Mouse (Mus musculus) lung, postnatal 0 days (tissue): ENCODE measurements around the gene Fam193a. TPM values are rescaled to one million over a fixed set of nuclear protein-coding genes. Genes with fewer than 3 reads are reported as not detected.

ENCODE experiments used
- ATAC-seq: fragments of 200-750 bp; cut with Nextera tagmentation; 2 replicates; pipeline ENCODE4 v1.8.0; 2017; ENCODE audit warnings: moderate library complexity
- DNase-seq: peaks from one replicate; pipeline ENCODE4 v3.0.0-alpha.2; 2016; ENCODE audit warnings: low spot score
- H3K27ac ChIP-seq: fragments of 300-500 bp; sonication (generic); 2 replicates; pipeline ENCODE4 v1.5.1; 2014; ENCODE audit warnings: antibody characterized with exemption, mild to moderate bottlenecking, low read length, mixed read lengths
- H3K27me3 ChIP-seq: fragments of 300-500 bp; sonication (generic); replicated peaks from 2 replicates; pipeline ENCODE4 v1.6.1; 2014; ENCODE audit warnings: low read length, mixed read lengths; ENCODE audit not compliant: insufficient read depth
- H3K36me3 ChIP-seq: fragments of 300-500 bp; sonication (generic); 2 replicates; pipeline ENCODE4 v1.6.1; 2014; ENCODE audit warnings: low read length, mixed read lengths; ENCODE audit not compliant: insufficient read depth
- H3K4me1 ChIP-seq: fragments of 300-500 bp; sonication (generic); 2 replicates; pipeline ENCODE4 v1.6.1; 2014; ENCODE audit warnings: antibody characterized with exemption, low read depth, low read length, mixed read lengths; ENCODE audit not compliant: insufficient read depth
- H3K4me2 ChIP-seq: fragments of 300-500 bp; sonication (generic); replicated peaks from 2 replicates; pipeline ENCODE4 v1.6.1; 2014; ENCODE audit warnings: low read depth, mild to moderate bottlenecking, low read length, moderate library complexity, mixed read lengths
- H3K4me3 ChIP-seq: fragments of 300-500 bp; sonication (generic); 2 replicates; pipeline ENCODE4 v1.5.1; 2014; ENCODE audit warnings: low read depth, low read length
- H3K9ac ChIP-seq: fragments of 300-500 bp; sonication (generic); replicated peaks from 2 replicates; pipeline ENCODE4 v1.6.1; 2014; ENCODE audit warnings: low read depth, mild to moderate bottlenecking
- H3K9me3 ChIP-seq: fragments of 300-500 bp; sonication (generic); 2 replicates; pipeline ENCODE4 v1.6.1; 2016; ENCODE audit warnings: low read length, mixed read lengths
- CTCF ChIP-seq: IDR thresholded peaks from 2 replicates; pipeline ENCODE4 v1.5.1; 2016; ENCODE audit warnings: antibody characterized with exemption, mild to moderate bottlenecking
- EP300 ChIP-seq: IDR thresholded peaks from 2 replicates; pipeline ENCODE4 v1.6.1; 2016; ENCODE audit warnings: antibody characterized with exemption, mild to moderate bottlenecking, control low read depth
- WGBS: fragments of 180-500 bp; shearing (Covaris S2); extraction: QIAGEN DNeasy Blood & Tissue Kit; methylation state at CpG from one replicate; pipeline ENCODE4 v1.1.7; 2014; 5-methylcytosine and 5-hydroxymethylcytosine counted together
- polyA plus RNA-seq: library from polyadenylated mRNA; unstranded; fragments of >200 nt; fragmentation: Nextera tagmentation; extraction: Ambion mirVana; gene quantifications from 2 replicates; pipeline ENCODE4 v1.2.1, GENCODE M21; 2015

The Fam193a gene
- polyA plus RNA-seq, 1 experiment from 2014 or later, result 7.9 TPM

DNA sequence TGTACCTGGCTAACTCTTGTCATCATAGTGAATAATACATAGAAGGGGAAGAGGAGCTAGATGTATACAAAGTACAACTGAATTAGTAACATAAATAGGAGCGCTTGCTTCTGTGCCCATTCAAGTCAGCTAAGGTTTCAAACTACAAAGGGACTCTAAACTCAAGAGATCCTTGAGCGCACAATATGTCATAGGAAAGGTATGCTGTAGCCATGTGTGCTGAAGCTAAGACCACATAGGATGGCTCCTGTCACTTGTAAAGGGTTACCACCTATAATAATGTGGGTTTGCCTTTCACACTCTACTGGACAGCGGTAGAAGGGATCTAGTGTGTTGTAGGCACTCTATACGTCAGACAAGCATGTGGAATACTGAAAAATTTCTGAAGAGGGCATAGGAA is 68.3 kb downstream of the Fam193a start:
- H3K9me3 ChIP-seq, result no peaks in the 10 kb centered on the region
- TF ChIP-seq CTCF (no peak), EP300 (no peak)
- ATAC-seq (peak; percentile 82), DNase-seq (peak; percentile 65)
- no peak overlapping the region for H3K9ac ChIP-seq
- H3K27me3 ChIP-seq, result no peaks in the 10 kb centered on the region
- no peak overlapping the region for H3K4me2 ChIP-seq
- no peaks in the 10 kb centered on the region for H3K4me1 ChIP-seq
- WGBS, result 64% methylated on average over 4 of the region's 4 CpGs
- H3K27ac ChIP-seq, result 0 out of 2 replicates have a peak overlapping the region, but pooled peaks have one; percentile 2
- no peak overlapping the region for H3K4me3 ChIP-seq
- peaks cover 29% of the 10 kb centered on the region for H3K36me3 ChIP-seq

DNA sequence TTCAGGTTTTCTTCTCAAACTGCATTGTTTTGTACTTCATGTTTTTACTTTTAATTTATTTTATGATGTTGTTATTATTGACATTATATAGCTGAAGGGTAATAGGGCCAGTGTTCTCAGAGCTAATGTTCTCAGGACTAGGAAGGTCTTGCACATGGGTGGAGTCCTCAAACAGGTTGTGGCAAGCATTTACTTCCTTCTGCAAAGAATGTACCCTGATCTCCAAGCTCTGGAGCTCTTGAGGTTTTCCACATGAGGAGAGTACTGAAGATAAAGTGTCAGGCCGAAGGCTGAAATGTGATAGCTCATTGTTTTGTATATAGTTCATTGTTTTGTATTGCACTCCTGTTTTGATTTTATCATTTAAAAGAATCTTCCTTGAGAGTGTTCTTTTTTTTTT is 68.9 kb downstream of the Fam193a start:
- H3K4me1 ChIP-seq, result no peaks in the 10 kb centered on the region
- no peaks in the 10 kb centered on the region for H3K27me3 ChIP-seq
- H3K4me2 ChIP-seq, result no peak overlapping the region
- 58% methylated on average over 1 of the region's 1 CpGs for WGBS
- ATAC-seq, result peak; percentile 62
- H3K4me3 ChIP-seq, result no peak overlapping the region
- peak; percentile 40 for DNase-seq
- TF ChIP-seq EP300 (no peak), CTCF (no peak)
- no peaks in the 10 kb centered on the region for H3K9me3 ChIP-seq
- no peak overlapping the region for H3K9ac ChIP-seq
- H3K36me3 ChIP-seq, result peaks cover 29% of the 10 kb centered on the region
- no peak overlapping the region for H3K27ac ChIP-seq

DNA sequence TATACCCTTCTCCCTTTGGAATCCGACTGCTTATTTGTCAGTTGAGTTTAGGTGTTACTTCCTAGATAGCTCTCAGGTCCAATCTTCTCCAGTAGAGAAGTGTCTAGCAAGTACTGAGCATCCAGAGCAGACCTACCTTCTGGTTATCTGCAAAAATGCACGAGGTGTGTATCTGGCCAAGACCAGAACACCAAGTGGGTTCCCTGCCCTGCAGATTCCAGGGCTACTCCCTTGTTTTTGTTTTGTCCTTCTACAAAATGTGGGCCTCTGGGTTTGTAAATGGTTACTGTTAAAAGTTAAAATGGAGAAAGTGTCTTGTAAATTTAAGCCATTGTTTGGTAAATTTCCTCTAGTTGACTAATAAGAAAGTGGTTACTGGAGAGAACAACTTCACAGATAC is 70.0 kb downstream of the Fam193a start:
- ATAC-seq (no peak), DNase-seq (no peak)
- 96% methylated on average over 2 of the region's 2 CpGs for WGBS
- Histone ChIP-seq H3K36me3 (peaks cover 29% of the 10 kb centered on the region), H3K9ac (no peak overlapping the region), H3K9me3 (no peaks in the 10 kb centered on the region), H3K27me3 (no peaks in the 10 kb centered on the region), H3K4me2 (no peak overlapping the region), H3K4me1 (no peaks in the 10 kb centered on the region), H3K27ac (no peak overlapping the region), H3K4me3 (no peak overlapping the region)
- no peak for TF ChIP-seq EP300
- no peak for TF ChIP-seq CTCF

DNA sequence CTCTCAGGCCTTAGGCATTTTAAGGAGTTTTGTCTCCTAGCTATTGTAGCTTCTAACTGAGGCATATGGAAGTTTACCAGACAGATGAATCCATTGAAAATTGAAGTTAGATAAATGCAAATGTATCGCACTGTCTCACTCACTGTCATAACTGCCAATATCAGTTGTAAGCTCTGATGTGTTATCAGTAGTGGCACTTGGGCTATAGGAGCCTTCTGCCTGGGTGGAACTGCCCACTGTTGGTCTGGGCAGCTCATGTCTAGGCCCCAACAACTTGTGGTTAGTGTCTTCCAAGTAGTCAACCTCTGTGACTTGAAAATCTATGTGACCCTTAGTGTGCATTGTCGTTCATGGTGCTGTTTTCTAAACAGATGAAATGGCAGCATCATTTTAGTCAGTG is 72.1 kb downstream of the Fam193a start:
- H3K4me1 ChIP-seq, result no peaks in the 10 kb centered on the region
- WGBS, result 93% methylated on average over 2 of the region's 2 CpGs
- no peak overlapping the region for H3K4me2 ChIP-seq
- H3K9ac ChIP-seq, result no peak overlapping the region
- no peaks in the 10 kb centered on the region for H3K27me3 ChIP-seq
- H3K9me3 ChIP-seq, result no peaks in the 10 kb centered on the region
- DNase-seq (no peak), ATAC-seq (no peak)
- H3K4me3 ChIP-seq, result no peak overlapping the region
- TF ChIP-seq EP300, result no peak
- no peak for TF ChIP-seq CTCF
- peaks cover 37% of the 10 kb centered on the region for H3K36me3 ChIP-seq
- no peak overlapping the region for H3K27ac ChIP-seq

DNA sequence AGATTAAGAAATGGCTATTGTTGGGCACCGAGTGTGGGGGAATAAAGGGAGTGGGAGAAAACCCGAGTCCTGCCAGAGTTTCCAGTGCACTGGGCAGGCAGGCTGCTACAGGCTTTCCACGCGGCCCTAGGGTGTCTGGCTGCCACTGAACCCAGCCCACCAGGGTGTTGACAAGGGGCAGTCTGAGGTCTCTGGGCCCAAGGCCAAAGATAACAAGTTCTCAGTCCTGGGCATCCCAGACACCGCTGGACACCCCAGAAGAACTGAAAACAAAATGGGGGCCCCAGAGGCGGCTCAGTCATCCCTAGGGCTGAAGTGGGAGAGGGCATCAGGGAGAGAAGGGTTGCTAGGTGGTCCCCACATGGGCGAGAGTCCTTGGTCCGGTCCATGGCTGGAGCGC is 76.5 kb downstream of the Fam193a start:
- H3K4me2 ChIP-seq, result no peak overlapping the region
- DNase-seq (no peak), ATAC-seq (no peak)
- WGBS, result 79% methylated on average over 9 of the region's 9 CpGs
- H3K4me3 ChIP-seq, result no peak overlapping the region
- no peak overlapping the region for H3K27ac ChIP-seq
- no peaks in the 10 kb centered on the region for H3K4me1 ChIP-seq
- TF ChIP-seq EP300 (no peak), CTCF (no peak)
- H3K36me3 ChIP-seq, result peaks cover 40% of the 10 kb centered on the region
- no peaks in the 10 kb centered on the region for H3K27me3 ChIP-seq
- H3K9me3 ChIP-seq, result no peaks in the 10 kb centered on the region
- H3K9ac ChIP-seq, result no peak overlapping the region

DNA sequence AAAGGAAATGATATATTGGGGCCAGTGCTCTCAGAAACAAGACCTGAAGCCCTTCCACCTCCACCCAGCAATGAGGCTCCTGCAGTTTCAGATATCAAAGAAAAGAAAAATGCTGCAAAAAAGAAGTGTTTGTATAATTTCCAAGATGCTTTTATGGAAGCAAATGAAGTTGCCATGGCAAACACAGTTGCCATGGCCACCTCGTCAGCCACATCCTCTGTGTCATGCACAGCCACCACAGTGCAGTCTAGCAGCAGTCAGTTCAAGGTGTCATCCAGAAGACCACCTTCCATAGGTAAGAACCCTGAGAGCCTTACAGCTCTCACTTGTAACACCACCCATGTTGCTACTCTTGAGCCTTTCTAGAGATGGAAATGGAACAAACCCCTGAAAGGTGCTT is 89.3 kb downstream of the Fam193a start:
- 76% methylated on average over 1 of the region's 1 CpGs for WGBS
- DNase-seq (no peak), ATAC-seq (no peak)
- peaks cover 43% of the 10 kb centered on the region for H3K36me3 ChIP-seq
- H3K27me3 ChIP-seq, result no peaks in the 10 kb centered on the region
- H3K4me2 ChIP-seq, result no peak overlapping the region
- H3K9me3 ChIP-seq, result no peaks in the 10 kb centered on the region
- no peak overlapping the region for H3K4me3 ChIP-seq
- no peak for TF ChIP-seq CTCF
- no peak for TF ChIP-seq EP300
- H3K4me1 ChIP-seq, result no peaks in the 10 kb centered on the region
- H3K9ac ChIP-seq, result no peak overlapping the region
- no peak overlapping the region for H3K27ac ChIP-seq

DNA sequence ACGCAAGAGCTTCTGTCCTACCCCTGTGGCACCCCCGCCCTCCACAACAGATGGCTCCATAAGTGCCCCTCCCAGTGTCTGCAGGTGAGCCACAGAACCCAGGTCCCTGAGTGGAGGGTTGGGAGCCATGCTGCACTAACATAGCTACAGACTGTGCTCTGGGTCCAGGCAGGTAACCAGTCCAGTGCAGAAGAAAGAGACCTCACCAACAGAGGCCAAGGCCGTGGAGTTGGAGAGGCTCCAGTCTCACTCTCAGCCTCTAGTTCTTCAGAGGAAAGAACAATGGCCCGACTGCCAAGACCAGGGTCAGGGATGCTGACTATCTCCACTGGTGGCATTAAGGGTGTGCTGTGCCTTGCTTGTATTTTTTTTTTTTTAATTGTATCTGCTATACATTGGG is 91.6 kb downstream of the Fam193a start:
- ATAC-seq (no peak), DNase-seq (no peak)
- no peaks in the 10 kb centered on the region for H3K4me1 ChIP-seq
- no peaks in the 10 kb centered on the region for H3K27me3 ChIP-seq
- peaks cover 58% of the 10 kb centered on the region for H3K36me3 ChIP-seq
- no peak overlapping the region for H3K9ac ChIP-seq
- H3K4me2 ChIP-seq, result no peak overlapping the region
- TF ChIP-seq EP300 (no peak), CTCF (no peak)
- no peaks in the 10 kb centered on the region for H3K9me3 ChIP-seq
- 95% methylated on average over 4 of the region's 4 CpGs for WGBS
- H3K27ac ChIP-seq, result no peak overlapping the region
- H3K4me3 ChIP-seq, result no peak overlapping the region
